Mouse (Mus musculus) forebrain, embryonic 15.5 days (tissue): ENCODE data around the gene Them7. TPM values are rescaled to one million over a fixed set of nuclear protein-coding genes. Genes with fewer than 3 reads are reported as not detected.

ENCODE experiments used
- ATAC-seq: fragments of 200-750 bp; cut with Nextera tagmentation; replicated peaks from 2 replicates; pipeline ENCODE4 v1.8.0; 2017; ENCODE audit warnings: mild to moderate bottlenecking, moderate TSS enrichment, moderate library complexity
- H3K27ac ChIP-seq: fragments of 300-500 bp; sonication (generic); replicated peaks from 2 replicates; pipeline ENCODE4 v1.5.1; 2015; ENCODE audit warnings: mild to moderate bottlenecking, inconsistent platforms
- H3K27me3 ChIP-seq: fragments of 300-500 bp; sonication (generic); 2 replicates; pipeline ENCODE4 v1.6.1; 2015; ENCODE audit warnings: inconsistent platforms
- H3K36me3 ChIP-seq: fragments of 300-500 bp; sonication (generic); 2 replicates; pipeline ENCODE4 v1.6.1; 2015; ENCODE audit warnings: mild to moderate bottlenecking, inconsistent platforms
- H3K4me1 ChIP-seq: fragments of 300-500 bp; sonication (generic); 2 replicates; pipeline ENCODE4 v1.6.1; 2015; ENCODE audit warnings: inconsistent platforms
- H3K4me2 ChIP-seq: fragments of 300-500 bp; sonication (generic); replicated peaks from 2 replicates; pipeline ENCODE4 v1.6.1; 2015; ENCODE audit warnings: mild to moderate bottlenecking, inconsistent platforms
- H3K4me3 ChIP-seq: fragments of 300-500 bp; sonication (generic); 2 replicates; pipeline ENCODE4 v1.5.1; 2015; ENCODE audit warnings: mild to moderate bottlenecking, inconsistent platforms
- H3K9ac ChIP-seq: fragments of 300-500 bp; sonication (generic); replicated peaks from 2 replicates; pipeline ENCODE4 v1.6.1; 2015; ENCODE audit warnings: mild to moderate bottlenecking, inconsistent platforms
- H3K9me3 ChIP-seq: fragments of 300-500 bp; sonication (generic); 2 replicates; pipeline ENCODE4 v1.6.1; 2016; ENCODE audit warnings: inconsistent platforms
- WGBS: fragments of 180-500 bp; shearing (Covaris S2); methylation state at CpG from one replicate; pipeline ENCODE4 v1.1.7; 2015; ENCODE audit warnings: mixed read lengths; 5-methylcytosine and 5-hydroxymethylcytosine counted together
- polyA plus RNA-seq: library from polyadenylated mRNA; unstranded; fragments of >200 nt; fragmentation: Nextera tagmentation; extraction: Ambion mirVana; gene quantifications from 2 replicates; pipeline ENCODE4 v1.2.1, GENCODE M21; 2015

The Them7 gene
- polyA plus RNA-seq, 1 experiment from 2014 or later, result not detected

GRCm38 (mm10) chr2:105326067-105326466, 101.9 kb downstream of the Them7 start:
- Histone ChIP-seq H3K27ac (no peak overlapping the region), H3K4me1 (no peaks in the 10 kb centered on the region), H3K4me3 (no peak overlapping the region), H3K9me3 (no peaks in the 10 kb centered on the region), H3K27me3 (peaks cover 6% of the 10 kb centered on the region; the same call in 1 of the 2 replicates), H3K36me3 (no peaks in the 10 kb centered on the region), H3K9ac (no peak overlapping the region), H3K4me2 (no peak overlapping the region)
- WGBS, result 81% methylated on average over 5 of the region's 5 CpGs
- ATAC-seq, result no peak

DNA sequence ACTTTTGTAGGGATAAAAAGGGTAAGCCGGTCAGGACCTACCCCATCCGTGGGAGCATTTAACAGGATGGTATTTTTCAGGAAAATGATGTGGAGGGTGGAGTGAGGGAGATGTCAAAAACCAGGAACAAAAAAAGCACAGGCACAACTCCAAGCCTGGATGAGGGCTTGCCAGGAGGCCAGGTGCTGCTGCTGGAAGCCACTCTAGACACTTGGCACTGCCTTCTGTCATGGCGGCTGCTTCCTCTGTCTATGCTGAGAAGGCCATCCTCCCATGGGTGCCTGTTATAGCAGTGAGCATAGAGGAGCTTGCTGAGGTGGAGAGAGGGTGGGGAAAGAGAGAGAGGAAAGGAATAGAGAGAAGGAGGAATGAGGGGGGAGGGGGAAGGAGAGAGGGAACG, 105.9 kb downstream of the Them7 start:
- H3K36me3 ChIP-seq, result no peaks in the 10 kb centered on the region
- peaks cover 12% of the 10 kb centered on the region for H3K27me3 ChIP-seq
- H3K9me3 ChIP-seq, result no peaks in the 10 kb centered on the region
- peaks cover 8% of the 10 kb centered on the region for H3K4me1 ChIP-seq
- WGBS, result 70% methylated on average over 4 of the region's 4 CpGs
- no peak overlapping the region for H3K4me3 ChIP-seq
- H3K9ac ChIP-seq, result no peak overlapping the region
- ATAC-seq, result peak; percentile 44; the same call in 1 of the 2 replicates
- H3K27ac ChIP-seq, result no peak overlapping the region
- no peak overlapping the region for H3K4me2 ChIP-seq

- Histone ChIP-seq H3K27ac (no peak overlapping the region), H3K9me3 (no peaks in the 10 kb centered on the region), H3K27me3 (peaks cover 16% of the 10 kb centered on the region), H3K4me1 (peaks cover 27% of the 10 kb centered on the region), H3K4me2 (no peak overlapping the region), H3K9ac (no peak overlapping the region), H3K36me3 (no peaks in the 10 kb centered on the region), H3K4me3 (no peak overlapping the region)
- ATAC-seq, result no peak
- 58% methylated on average over 8 of the region's 8 CpGs for WGBS
Measured at GRCm38 (mm10) chr2:105333107-105333506, 109.0 kb downstream of the Them7 start.

GRCm38 (mm10) chr2:105333976-105334713, 110.0 kb downstream of the Them7 start:
- no peaks in the 10 kb centered on the region for H3K36me3 ChIP-seq
- no peak overlapping the region for H3K9ac ChIP-seq
- H3K9me3 ChIP-seq, result no peaks in the 10 kb centered on the region
- peaks cover 16% of the 10 kb centered on the region for H3K27me3 ChIP-seq
- no peak overlapping the region for H3K4me3 ChIP-seq
- peaks cover 27% of the 10 kb centered on the region for H3K4me1 ChIP-seq
- peak overlapping the region; percentile 35 for H3K4me2 ChIP-seq
- peak overlapping the region; percentile 66 for H3K27ac ChIP-seq
- peak; percentile 59 for ATAC-seq
- 10% methylated on average over 10 of the region's 10 CpGs for WGBS

DNA sequence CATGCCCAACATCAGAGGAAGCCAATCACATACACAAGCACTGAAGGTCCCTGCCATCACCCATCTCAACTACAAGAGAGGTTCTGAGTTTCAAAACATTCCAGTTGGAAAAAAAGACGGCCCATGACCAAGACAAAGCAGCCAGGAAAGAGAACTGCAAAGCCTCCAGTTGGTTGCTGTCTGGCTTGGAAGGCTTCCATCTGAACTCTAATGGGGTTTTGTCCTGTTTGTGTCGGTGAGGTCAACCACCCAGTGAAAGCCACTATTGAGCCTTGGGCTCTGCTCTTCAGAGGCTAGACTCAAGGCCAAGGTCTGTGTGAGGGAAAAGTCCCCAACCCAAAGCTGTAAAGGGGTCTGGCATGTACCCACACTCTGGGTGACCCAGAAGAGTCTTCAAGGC, 111.5 kb downstream of the Them7 start:
- H3K9ac ChIP-seq, result no peak overlapping the region
- 62% methylated on average over 2 of the region's 2 CpGs for WGBS

DNA sequence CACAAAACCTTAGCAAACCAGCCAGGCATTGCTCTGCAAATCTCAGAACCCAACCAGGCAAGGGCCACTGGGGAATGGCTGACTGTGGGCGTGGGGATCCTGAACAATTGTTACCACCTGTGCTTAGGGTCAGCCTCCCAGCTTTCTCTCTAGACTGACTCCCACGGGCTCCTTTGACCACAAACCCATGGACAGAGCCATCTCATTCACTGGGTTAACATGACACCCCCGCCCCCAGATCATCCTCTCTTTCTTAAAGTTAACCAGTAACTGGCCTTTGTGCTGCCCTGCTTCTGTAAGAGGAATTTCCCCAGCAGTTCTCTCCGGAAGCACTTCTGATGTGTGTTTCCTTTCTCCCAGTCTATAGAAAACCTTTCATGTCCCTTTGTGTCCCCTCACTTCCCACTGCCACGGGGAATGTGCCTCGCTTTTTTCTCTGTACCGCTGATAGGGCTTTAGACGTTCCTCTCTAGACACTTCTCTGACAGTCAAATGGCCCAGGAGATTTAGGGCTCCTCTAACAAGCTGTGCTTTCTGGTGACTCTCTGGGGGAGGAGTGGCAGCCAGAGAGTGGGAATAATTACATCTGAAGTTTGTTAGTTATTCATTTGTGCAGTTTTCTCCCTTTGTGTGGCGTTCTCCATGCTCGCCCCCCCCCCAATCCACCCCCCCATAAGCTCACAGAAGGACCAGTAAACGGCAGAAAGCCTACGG, 112.4 kb downstream of the Them7 start:
- no peaks in the 10 kb centered on the region for H3K36me3 ChIP-seq
- H3K4me3 ChIP-seq, result no peak overlapping the region
- ATAC-seq, result no peak
- H3K9me3 ChIP-seq, result no peaks in the 10 kb centered on the region
- H3K27ac ChIP-seq, result no peak overlapping the region
- no peak overlapping the region for H3K4me2 ChIP-seq
- WGBS, result 22% methylated on average over 12 of the region's 12 CpGs
- H3K27me3 ChIP-seq, result peaks cover 11% of the 10 kb centered on the region
- no peak overlapping the region for H3K9ac ChIP-seq
- peaks cover 27% of the 10 kb centered on the region for H3K4me1 ChIP-seq

More for the DNA sequence above, 111.5 kb downstream of the Them7 start:
- H3K27me3 ChIP-seq, result peaks cover 16% of the 10 kb centered on the region
- ATAC-seq, result no peak
- no peak overlapping the region for H3K4me3 ChIP-seq
- H3K4me1 ChIP-seq, result peaks cover 27% of the 10 kb centered on the region
- no peak overlapping the region for H3K4me2 ChIP-seq
- no peaks in the 10 kb centered on the region for H3K9me3 ChIP-seq
- no peak overlapping the region for H3K27ac ChIP-seq
- no peaks in the 10 kb centered on the region for H3K36me3 ChIP-seq

- H3K9ac ChIP-seq, result no peak overlapping the region
- H3K4me1 ChIP-seq, result peaks cover 27% of the 10 kb centered on the region
- ATAC-seq, result peak; percentile 59; the same call in 1 of the 2 replicates
- H3K9me3 ChIP-seq, result no peaks in the 10 kb centered on the region
- H3K36me3 ChIP-seq, result no peaks in the 10 kb centered on the region
- no peak overlapping the region for H3K27ac ChIP-seq
- WGBS, result 23% methylated on average over 8 of the region's 8 CpGs
- peaks cover 4% of the 10 kb centered on the region; the same call in 1 of the 2 replicates for H3K27me3 ChIP-seq
- H3K4me2 ChIP-seq, result no peak overlapping the region
- no peak overlapping the region for H3K4me3 ChIP-seq
Measured at GRCm38 (mm10) chr2:105337171-105337875, 113.2 kb downstream of the Them7 start.

DNA sequence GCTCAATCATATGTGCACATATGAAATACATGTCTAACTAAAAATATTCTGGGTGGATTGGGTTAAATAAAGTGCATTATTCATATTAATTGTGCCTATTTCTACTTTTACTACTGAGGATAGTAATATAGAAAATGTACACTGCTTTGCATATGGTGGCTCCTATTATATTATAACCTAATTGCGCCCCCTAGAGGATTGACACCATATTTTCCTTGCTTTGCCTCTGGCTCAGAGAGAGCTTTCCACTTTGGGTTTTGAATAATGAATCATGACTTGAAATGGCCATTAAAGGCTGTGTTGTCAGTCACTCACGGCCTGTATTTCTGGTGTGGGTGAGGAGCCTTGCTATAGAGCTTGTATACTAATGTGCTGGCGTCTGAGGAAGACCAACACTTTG, 115.9 kb downstream of the Them7 start:
- peaks cover 18% of the 10 kb centered on the region for H3K4me1 ChIP-seq
- WGBS, result 57% methylated on average over 3 of the region's 3 CpGs
- H3K36me3 ChIP-seq, result no peaks in the 10 kb centered on the region
- H3K27ac ChIP-seq, result no peak overlapping the region
- H3K4me3 ChIP-seq, result no peak overlapping the region
- H3K9ac ChIP-seq, result no peak overlapping the region
- ATAC-seq, result no peak
- no peak overlapping the region for H3K4me2 ChIP-seq
- H3K27me3 ChIP-seq, result 0 out of 2 replicates have a peak, but pooled peaks cover 4% of the 10 kb centered on the region
- no peaks in the 10 kb centered on the region for H3K9me3 ChIP-seq

DNA sequence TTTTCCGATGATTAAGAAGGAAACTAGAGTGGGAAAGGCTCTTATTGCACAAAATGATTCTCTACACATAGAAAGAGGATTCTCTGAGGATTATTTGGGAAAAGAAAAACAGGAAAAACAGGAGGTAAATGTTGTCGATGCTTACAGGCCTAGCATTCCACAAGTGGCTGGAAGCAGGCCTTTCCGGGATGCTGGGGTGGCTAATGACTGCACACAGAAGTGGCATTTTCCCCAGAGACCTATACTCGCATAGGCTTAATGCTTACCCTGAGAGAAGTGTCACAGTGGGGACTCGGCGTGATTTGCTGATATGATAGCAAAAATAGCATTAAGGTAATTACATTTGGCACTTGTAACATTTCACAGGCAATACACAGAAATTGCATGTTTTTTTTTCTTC, 124.8 kb downstream of the Them7 start:
- no peaks in the 10 kb centered on the region for H3K27me3 ChIP-seq
- no peak overlapping the region for H3K27ac ChIP-seq
- no peak overlapping the region for H3K4me2 ChIP-seq
- H3K36me3 ChIP-seq, result no peaks in the 10 kb centered on the region
- no peaks in the 10 kb centered on the region for H3K9me3 ChIP-seq
- WGBS, result 34% methylated on average over 6 of the region's 6 CpGs
- ATAC-seq, result no peak
- no peak overlapping the region for H3K9ac ChIP-seq
- no peak overlapping the region for H3K4me3 ChIP-seq
- 0 out of 2 replicates have a peak, but pooled peaks cover 4% of the 10 kb centered on the region for H3K4me1 ChIP-seq

DNA sequence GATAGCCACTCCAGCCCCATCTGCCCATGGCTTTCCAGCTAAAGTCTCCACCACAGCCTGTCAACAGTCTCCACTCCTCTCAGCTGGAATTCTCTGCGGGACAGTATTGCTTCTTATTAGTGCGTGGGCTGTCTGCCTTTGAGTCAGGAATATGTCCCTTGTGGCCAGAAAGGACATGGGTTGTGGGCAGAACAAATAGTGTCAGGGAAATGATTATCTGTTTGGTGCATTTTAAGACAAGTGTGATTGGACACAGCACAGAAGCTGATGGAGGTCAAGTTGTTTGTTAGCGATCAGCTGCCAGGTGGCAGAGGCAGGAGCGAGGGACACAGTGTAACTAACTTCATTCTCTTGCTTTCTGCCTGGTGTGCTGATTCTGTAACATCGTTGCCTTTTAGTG, 132.7 kb downstream of the Them7 start:
- no peaks in the 10 kb centered on the region for H3K4me1 ChIP-seq
- H3K36me3 ChIP-seq, result no peaks in the 10 kb centered on the region
- H3K4me2 ChIP-seq, result no peak overlapping the region
- no peak overlapping the region for H3K27ac ChIP-seq
- H3K27me3 ChIP-seq, result no peaks in the 10 kb centered on the region
- no peaks in the 10 kb centered on the region for H3K9me3 ChIP-seq
- ATAC-seq, result no peak
- 76% methylated on average over 5 of the region's 5 CpGs for WGBS
- H3K9ac ChIP-seq, result no peak overlapping the region
- no peak overlapping the region for H3K4me3 ChIP-seq

GRCm38 (mm10) chr2:105358040-105358439, 133.9 kb downstream of the Them7 start:
- no peaks in the 10 kb centered on the region for H3K36me3 ChIP-seq
- no peak overlapping the region for H3K4me3 ChIP-seq
- no peaks in the 10 kb centered on the region for H3K9me3 ChIP-seq
- no peak overlapping the region for H3K9ac ChIP-seq
- WGBS, result 76% methylated on average over 3 of the region's 3 CpGs
- H3K4me1 ChIP-seq, result no peaks in the 10 kb centered on the region
- ATAC-seq, result no peak
- H3K27me3 ChIP-seq, result no peaks in the 10 kb centered on the region
- H3K27ac ChIP-seq, result no peak overlapping the region
- H3K4me2 ChIP-seq, result no peak overlapping the region

DNA sequence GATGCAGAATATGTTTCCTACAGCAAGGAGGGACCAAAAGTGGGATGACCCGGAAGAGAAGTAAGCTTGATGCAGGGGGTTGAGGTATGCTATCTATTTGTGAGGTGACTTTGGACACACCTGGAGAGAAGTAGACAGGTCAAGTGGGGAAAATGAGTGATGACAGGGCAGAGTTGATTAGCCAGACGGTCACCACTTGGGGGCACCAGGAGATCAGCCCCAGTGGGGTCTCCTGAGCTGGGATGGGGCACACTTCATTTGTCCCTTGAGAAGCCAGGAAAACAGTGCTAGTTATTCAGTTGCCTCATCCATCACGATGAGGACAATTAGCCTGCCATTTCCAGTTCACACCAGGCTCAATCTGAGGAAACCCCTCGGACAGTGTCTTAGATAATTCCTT, 143.5 kb downstream of the Them7 start:
- no peak for ATAC-seq
- H3K36me3 ChIP-seq, result no peaks in the 10 kb centered on the region
- no peak overlapping the region for H3K4me3 ChIP-seq
- no peak overlapping the region for H3K27ac ChIP-seq
- peaks cover 12% of the 10 kb centered on the region for H3K4me1 ChIP-seq
- no peak overlapping the region for H3K4me2 ChIP-seq
- WGBS, result 52% methylated on average over 4 of the region's 4 CpGs
- no peak overlapping the region for H3K9ac ChIP-seq
- H3K9me3 ChIP-seq, result no peaks in the 10 kb centered on the region
- H3K27me3 ChIP-seq, result no peaks in the 10 kb centered on the region
